Mouse (Mus musculus): Measurements from ENCODE around the gene Hoxa10.

Hoxa10 gene

GRCm38 (mm10) chr6:52185222-52185621 is 55.4 kb downstream of the Hoxa10 start:
- no peak for DNase-seq (ENCODE audit: low read depth, low spot score)

- DNase-seq (ENCODE audit: low read depth, low spot score) = no peak
Observed at GRCm38 (mm10) chr6:52184668-52185067, 56.0 kb downstream of the Hoxa10 start.

- DNase-seq (ENCODE audit: low read depth, low spot score) = no peak
Observed at GRCm38 (mm10) chr6:52183311-52184080, 57.2 kb downstream of the Hoxa10 start.

GRCm38 (mm10) chr6:52182793-52183192 is 57.9 kb downstream of the Hoxa10 start:
- no peak for DNase-seq (ENCODE audit: low read depth, low spot score)

GRCm38 (mm10) chr6:52182030-52182429 is 58.6 kb downstream of the Hoxa10 start:
- DNase-seq (ENCODE audit: low read depth, low spot score) = no peak

All from R1 (cell line).